ENCODE assay signal across 7 mouse cellular contexts in genomic region chr19:5456922-5457745, GRCm38 (mm10). TPM values are rescaled to one million over a fixed set of nuclear protein-coding genes. Genes with fewer than 3 reads are reported as not detected.
DNase-seq lines count a peak whose midpoint lies in the region; ATAC-seq lines count a peak whose summit lies in the region.

No protein-coding gene starts in this region.

- H3K4me3 ChIP-seq in limb, embryonic 10.5 days: peak overlapping the region; percentile 79
- peak overlapping the region; percentile 79 for H3K4me3 ChIP-seq in midbrain, embryonic 13.5 days (replicated peaks)

- peaks cover 37% of the 10 kb centered on the region for H3K36me3 ChIP-seq in limb, embryonic 10.5 days
- H3K36me3 ChIP-seq in midbrain, embryonic 13.5 days: peaks cover 4% of the 10 kb centered on the region

- H3K9me3 ChIP-seq in limb, embryonic 10.5 days (replicated peaks): no peaks in the 10 kb centered on the region
- no peaks in the 10 kb centered on the region for H3K9me3 ChIP-seq in midbrain, embryonic 13.5 days

- DNase-seq in adrenal gland, adult 8-10 months: peak; percentile 93
- peak; percentile 94 for DNase-seq in embryo, embryonic 9.5 days (ENCODE audit: extremely low spot score)
- DNase-seq in kidney, adult 11 months: peak; percentile 95
- peak; percentile 95 for DNase-seq in limb, embryonic 10.5 days (ENCODE audit: low spot score)
- DNase-seq in spleen, adult 12 weeks (ENCODE audit: low spot score): peak; percentile 85

- H3K9ac ChIP-seq in midbrain, embryonic 13.5 days (replicated peaks): peak overlapping the region; percentile 93

- H3K4me1 ChIP-seq in limb, embryonic 10.5 days: peaks cover 52% of the 10 kb centered on the region
- H3K4me1 ChIP-seq in midbrain, embryonic 13.5 days (replicated peaks): peaks cover 45% of the 10 kb centered on the region

- peak; percentile 77 for ATAC-seq in granulocyte monocyte progenitor cell, adult 5-6 weeks (replicated peaks; ENCODE audit: poor library complexity, severe bottlenecking)
- peak; percentile 93 for ATAC-seq in midbrain, embryonic 13.5 days

- peak overlapping the region; percentile 99 for H3K4me2 ChIP-seq in midbrain, embryonic 13.5 days (replicated peaks)

- peak overlapping the region; percentile 95 for H3K27ac ChIP-seq in limb, embryonic 10.5 days
- peak overlapping the region; percentile 97 for H3K27ac ChIP-seq in midbrain, embryonic 13.5 days

- peaks cover 11% of the 10 kb centered on the region for H3K27me3 ChIP-seq in limb, embryonic 10.5 days (ENCODE audit: low read depth, poor library complexity, severe bottlenecking)
- peaks cover 15% of the 10 kb centered on the region for H3K27me3 ChIP-seq in midbrain, embryonic 13.5 days

- WGBS in limb, embryonic 10.5 days: under 1% methylated on average over 70 of the region's 70 CpGs
- WGBS in midbrain, embryonic 13.5 days: under 1% methylated on average over 69 of the region's 70 CpGs

RNA-seq across cellular contexts. Expression of gene Ccdc85b, which starts 0.6 kb away (rescaled TPM):
- total RNA-seq in adrenal gland, adult 8-10 months (2022): 10 to 100 TPM in 3 of 4 experiments, 1 to 10 TPM in 1; 8.9 to 12.4 (median 11.4) TPM
- 0.68 and 1.9 TPM in 2 replicates for total RNA-seq in granulocyte monocyte progenitor cell, adult 5-6 weeks (2014; fragmentation: Nextera tagmentation)
- total RNA-seq in granulocyte monocyte progenitor cell, adult 5-6 weeks (2017): 2.5 and 4.1 TPM in 2 replicates
- polyA plus RNA-seq in limb, embryonic 10.5 days (2016; fragmentation: Nextera tagmentation; extraction: Ambion mirVana): 8.9 and 9.7 TPM in 2 replicates
- 6.9 and 9.7 TPM in 2 replicates for polyA plus RNA-seq in midbrain, embryonic 13.5 days (2015; fragmentation: Nextera tagmentation; extraction: Ambion mirVana)

RNA-seq across cellular contexts. Expression of gene Fibp, which starts 3.3 kb away (rescaled TPM):
- 100 to 1,000 TPM in 2 of 4 experiments, 10 to 100 TPM in 2; 95.6 to 139 (median 110) TPM for total RNA-seq in adrenal gland, adult 8-10 months (2022)
- total RNA-seq in granulocyte monocyte progenitor cell, adult 5-6 weeks (2014; fragmentation: Nextera tagmentation): 33.6 and 94.2 TPM in 2 replicates
- 112 and 122 TPM in 2 replicates for total RNA-seq in granulocyte monocyte progenitor cell, adult 5-6 weeks (2017)
- polyA plus RNA-seq in limb, embryonic 10.5 days (2016; fragmentation: Nextera tagmentation; extraction: Ambion mirVana): 111 and 132 TPM in 2 replicates
- polyA plus RNA-seq in midbrain, embryonic 13.5 days (2015; fragmentation: Nextera tagmentation; extraction: Ambion mirVana): 183 and 192 TPM in 2 replicates

RNA-seq across cellular contexts. Expression of gene Fosl1, which starts 9.8 kb away (rescaled TPM):
- under 1 TPM in 3 of 4 experiments, not detected in 1; 0.22 to 0.86 (median 0.56) TPM for total RNA-seq in adrenal gland, adult 8-10 months (2022)
- total RNA-seq in granulocyte monocyte progenitor cell, adult 5-6 weeks (2014; fragmentation: Nextera tagmentation): 0.32 TPM in 1 of 2 replicates, not detected in the other
- 0.57 TPM in 1 of 2 replicates, not detected in the other for total RNA-seq in granulocyte monocyte progenitor cell, adult 5-6 weeks (2017)
- polyA plus RNA-seq in limb, embryonic 10.5 days (2016; fragmentation: Nextera tagmentation; extraction: Ambion mirVana): not detected in 2 replicates
- polyA plus RNA-seq in midbrain, embryonic 13.5 days (2015; fragmentation: Nextera tagmentation; extraction: Ambion mirVana): not detected in 2 replicates

RNA-seq across cellular contexts. Expression of gene Ctsw, which starts 11.2 kb away (rescaled TPM):
- total RNA-seq in adrenal gland, adult 8-10 months (2022): 1 to 10 TPM; 1.1 to 2.2 (median 1.6) TPM
- total RNA-seq in granulocyte monocyte progenitor cell, adult 5-6 weeks (2014; fragmentation: Nextera tagmentation): 1.1 TPM in 1 of 2 replicates, not detected in the other
- total RNA-seq in granulocyte monocyte progenitor cell, adult 5-6 weeks (2017): not detected in 2 replicates
- polyA plus RNA-seq in limb, embryonic 10.5 days (2016; fragmentation: Nextera tagmentation; extraction: Ambion mirVana): 1.6 and 1.9 TPM in 2 replicates
- polyA plus RNA-seq in midbrain, embryonic 13.5 days (2015; fragmentation: Nextera tagmentation; extraction: Ambion mirVana): 5.2 and 5.7 TPM in 2 replicates

RNA-seq across cellular contexts. Expression of gene Efemp2, which starts 16.6 kb away (rescaled TPM):
- 100 to 1,000 TPM in 2 of 4 experiments, 10 to 100 TPM in 2; 64.9 to 173 (median 105) TPM for total RNA-seq in adrenal gland, adult 8-10 months (2022)
- not detected in 2 replicates for total RNA-seq in granulocyte monocyte progenitor cell, adult 5-6 weeks (2014; fragmentation: Nextera tagmentation)
- total RNA-seq in granulocyte monocyte progenitor cell, adult 5-6 weeks (2017): 1.6 TPM in 1 of 2 replicates, not detected in the other
- 85.6 and 99.7 TPM in 2 replicates for polyA plus RNA-seq in limb, embryonic 10.5 days (2016; fragmentation: Nextera tagmentation; extraction: Ambion mirVana)
- 31.8 and 33.4 TPM in 2 replicates for polyA plus RNA-seq in midbrain, embryonic 13.5 days (2015; fragmentation: Nextera tagmentation; extraction: Ambion mirVana)

Comparison
In these comparisons a context has a peak if more than half of its experiments do, and no peak if none do; other contexts are left out.
1. Peak in every context shown above with its lines: DNase-seq, ATAC-seq, H3K4me3 ChIP-seq and H3K27ac ChIP-seq.